Mouse (Mus musculus) c-Kit-positive CD71-positive TER-119-negative erythroid progenitor cells, embryonic 14.5 days (primary cell): ENCODE data around the gene Homer1.
A peak's percentile ranks its signal among the peaks of the same experiment; 100 is the strongest.

ENCODE experiments used
- DNase-seq: peaks from one replicate; pipeline ENCODE4 v3.0.0-alpha.2; 2013; ENCODE audit warnings: low read depth

Homer1 gene

DNA sequence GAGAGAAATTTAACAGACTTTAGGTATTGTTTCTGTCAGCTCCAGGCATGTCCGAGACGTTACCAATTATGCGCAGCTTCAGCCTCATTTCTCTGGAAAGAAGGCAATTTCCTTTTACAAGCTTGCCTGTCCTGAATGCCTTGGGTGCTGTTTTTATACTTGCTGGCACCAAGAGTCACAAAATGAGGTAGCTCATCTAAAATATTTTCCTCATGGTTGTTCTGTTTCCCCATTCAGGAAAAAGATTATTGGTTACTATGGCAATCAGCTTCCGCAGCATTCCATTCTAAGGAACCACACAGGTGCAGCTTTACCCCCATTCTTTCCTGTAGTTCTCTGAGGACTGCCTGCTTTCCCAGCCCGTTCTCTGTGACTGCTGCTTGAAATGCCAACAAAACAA is at the start of gene Homer1:
Gene Homer1, plus strand, starts transcription at position 320 of the 400 bp plus-strand sequence.
- no peak for DNase-seq

GRCm38 (mm10) chr13:93251732-93252131 is 47.7 kb upstream of the Homer1 start:
- DNase-seq: no peak

- DNase-seq: no peak
These were observed 47.3 kb upstream of the Homer1 start for GRCm38 (mm10) chr13:93252175-93252574.

DNA sequence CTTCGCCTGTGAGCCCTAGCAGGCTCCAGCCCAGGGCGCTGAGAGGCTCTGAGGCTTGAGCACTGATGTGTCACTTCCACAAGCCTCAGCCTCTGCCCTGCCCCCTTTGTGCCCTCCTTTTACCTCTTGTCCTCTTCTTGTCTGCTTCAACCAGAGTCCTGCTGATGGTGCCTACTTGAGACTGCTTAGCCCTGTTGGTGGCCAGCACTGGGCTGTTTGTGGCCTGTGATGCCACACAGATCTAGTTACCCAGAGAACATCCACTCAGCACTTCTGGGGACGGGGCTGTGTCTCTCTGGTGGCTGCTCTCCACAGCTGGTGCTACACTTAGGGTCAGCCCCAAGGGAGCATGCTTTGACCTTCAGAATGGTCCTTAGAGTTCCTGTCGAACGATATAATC is 46.5 kb upstream of the Homer1 start:
- DNase-seq: no peak

DNA sequence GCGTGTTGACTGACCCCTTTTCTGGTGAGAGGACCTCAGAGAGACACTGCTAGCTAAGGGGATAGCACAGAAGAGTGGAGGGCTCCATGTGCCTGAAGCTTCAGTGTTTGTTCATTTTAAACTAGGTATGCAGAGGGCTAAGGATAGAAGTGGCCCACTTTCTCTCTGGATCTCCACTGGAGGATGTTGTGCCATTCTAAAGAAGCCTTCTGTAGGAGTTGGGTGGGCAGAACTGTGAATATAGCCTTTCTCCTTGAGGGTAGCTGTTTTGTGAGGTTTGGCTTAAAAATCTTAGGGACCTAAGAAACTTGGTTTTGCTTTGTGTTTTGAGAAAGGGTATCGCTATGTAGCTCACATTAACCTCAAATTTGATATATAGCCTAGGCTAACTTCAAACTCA is 32.3 kb upstream of the Homer1 start:
- no peak for DNase-seq

DNA sequence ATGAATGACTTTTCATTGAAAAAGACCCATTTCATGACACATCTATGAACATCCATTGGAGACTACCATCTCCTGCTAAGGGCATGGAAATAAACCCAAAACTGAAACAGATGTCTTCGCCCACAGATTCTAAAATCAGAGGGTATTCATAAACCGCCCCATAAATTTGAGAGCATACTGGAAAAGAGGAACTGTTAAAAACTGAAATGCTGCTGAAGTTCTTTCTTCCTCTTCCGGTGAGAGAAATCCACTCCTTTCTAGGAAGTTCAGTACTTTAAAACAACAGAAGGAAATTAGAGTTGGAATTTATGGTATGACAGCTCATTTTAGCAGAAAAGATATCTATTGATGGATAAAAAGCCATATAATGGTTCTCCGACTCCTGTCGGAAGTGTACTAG is 1.1 kb downstream of the Homer1 start:
- DNase-seq: no peak

DNA sequence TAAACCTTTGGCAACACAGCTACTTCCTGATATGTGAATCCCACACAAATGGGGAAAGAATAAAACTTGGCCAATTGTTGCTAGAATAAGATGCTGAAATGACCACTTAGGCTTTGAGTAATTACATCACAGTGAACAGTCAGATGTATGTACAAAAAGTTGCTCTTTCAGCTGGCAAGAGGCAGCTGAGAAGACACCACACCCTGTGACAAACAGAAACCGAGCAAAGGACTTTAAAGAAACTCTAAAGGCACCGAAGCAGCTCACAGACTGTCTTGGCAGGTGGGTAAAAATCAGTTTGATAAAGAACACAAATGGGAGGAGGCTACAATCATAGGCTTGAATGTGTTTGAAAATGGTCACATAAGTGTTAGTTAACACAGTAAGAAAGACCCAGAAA is 1.6 kb downstream of the Homer1 start:
- DNase-seq: no peak

- DNase-seq: no peak
These were observed 3.6 kb downstream of the Homer1 start for GRCm38 (mm10) chr13:93302846-93303562.

GRCm38 (mm10) chr13:93303563-93304250 is 4.3 kb downstream of the Homer1 start:
- peak; percentile 91 for DNase-seq

GRCm38 (mm10) chr13:93304251-93305001 is 5.0 kb downstream of the Homer1 start:
- DNase-seq: no peak

- no peak for DNase-seq
These were observed 5.7 kb downstream of the Homer1 start for GRCm38 (mm10) chr13:93305149-93305548.

GRCm38 (mm10) chr13:93305636-93306035 is 6.2 kb downstream of the Homer1 start:
- DNase-seq: no peak

GRCm38 (mm10) chr13:93306545-93306944 is 7.1 kb downstream of the Homer1 start:
- no peak for DNase-seq

DNA sequence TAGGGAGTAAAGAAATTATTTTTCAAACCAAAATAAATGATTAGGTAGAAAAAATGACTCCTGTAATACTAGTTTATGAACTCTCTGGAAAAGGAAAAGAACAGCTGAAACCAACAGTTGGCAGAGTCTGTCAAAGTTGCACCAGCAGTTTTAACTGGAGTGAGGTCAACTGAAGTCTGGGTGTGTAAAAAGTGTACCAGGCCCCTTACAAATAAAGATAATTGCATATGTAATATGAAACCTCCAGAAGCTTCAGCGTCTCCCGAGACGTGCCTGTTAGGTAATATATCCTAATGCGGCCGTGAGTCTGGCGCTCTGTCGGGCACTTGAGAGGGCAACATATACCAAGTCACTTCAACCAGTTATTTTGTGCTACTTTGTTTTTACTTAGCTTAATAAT is 8.3 kb downstream of the Homer1 start:
- no peak for DNase-seq

- no peak for DNase-seq
These were observed 9.9 kb downstream of the Homer1 start for GRCm38 (mm10) chr13:93309295-93309694.

GRCm38 (mm10) chr13:93312518-93312917 is 13.1 kb downstream of the Homer1 start:
- DNase-seq: no peak

DNA sequence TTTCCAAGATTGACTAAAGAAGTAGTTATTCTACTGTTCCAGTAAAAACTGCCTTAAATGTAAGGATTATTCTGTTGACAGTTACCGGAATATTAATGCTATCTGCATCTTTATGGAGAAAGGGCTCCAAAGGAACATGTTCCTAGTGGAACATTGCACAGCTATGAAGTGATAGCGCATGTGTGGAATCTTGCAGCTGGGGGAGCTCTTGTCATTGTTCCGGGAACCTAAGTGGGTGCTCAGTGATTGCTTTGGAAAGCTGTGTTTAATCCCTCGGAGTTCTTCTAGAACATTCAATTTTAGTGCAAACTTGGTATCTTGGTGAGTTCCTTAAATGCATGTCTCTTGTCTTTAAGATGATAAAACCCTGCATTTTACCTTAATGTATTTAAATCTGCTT is 14.9 kb downstream of the Homer1 start:
- DNase-seq: no peak

DNA sequence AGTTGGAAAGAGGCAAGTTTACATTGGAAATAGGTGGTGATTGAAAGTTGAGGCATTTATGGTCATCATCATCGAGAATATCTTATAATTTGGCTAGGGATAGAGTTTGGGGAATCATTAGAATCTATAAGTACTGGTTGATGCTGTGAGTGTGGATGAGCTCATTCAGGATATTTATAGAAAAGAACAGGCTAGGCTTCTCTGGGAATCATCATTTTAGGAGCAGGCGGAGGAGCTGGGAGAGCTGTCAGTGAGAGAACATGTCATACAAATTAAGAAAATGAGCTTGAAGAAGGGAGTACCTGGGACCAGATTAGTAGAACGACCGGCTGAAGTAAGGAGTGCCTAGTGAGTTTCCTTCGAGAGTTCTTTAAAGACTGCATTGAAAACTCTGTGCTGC is 20.7 kb downstream of the Homer1 start:
- no peak for DNase-seq

GRCm38 (mm10) chr13:93326326-93326725 is 26.9 kb downstream of the Homer1 start:
- DNase-seq: no peak

- no peak for DNase-seq
These were observed 32.3 kb downstream of the Homer1 start for GRCm38 (mm10) chr13:93331721-93332120.

DNA sequence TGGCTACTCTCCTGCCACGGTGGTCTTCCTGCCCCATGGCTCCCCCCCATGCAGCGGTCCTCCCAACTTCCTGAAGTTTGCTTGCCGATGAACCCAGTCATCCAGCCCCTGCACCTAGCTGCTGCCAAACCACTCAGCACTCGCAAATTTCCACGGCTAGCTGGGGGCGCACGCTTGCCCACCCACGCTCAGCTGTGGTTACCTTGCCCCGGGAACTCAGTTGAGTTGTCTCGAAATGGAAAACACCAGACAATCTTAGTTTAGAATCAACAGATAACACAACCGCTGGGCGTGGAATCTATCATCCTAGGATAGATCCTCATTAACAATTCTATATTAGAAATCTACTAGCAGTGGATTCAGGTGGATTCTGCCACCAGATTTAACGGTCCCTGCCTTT is 33.1 kb downstream of the Homer1 start:
- no peak for DNase-seq

- DNase-seq: no peak
These were observed 35.9 kb downstream of the Homer1 start for GRCm38 (mm10) chr13:93335337-93335736.

DNA sequence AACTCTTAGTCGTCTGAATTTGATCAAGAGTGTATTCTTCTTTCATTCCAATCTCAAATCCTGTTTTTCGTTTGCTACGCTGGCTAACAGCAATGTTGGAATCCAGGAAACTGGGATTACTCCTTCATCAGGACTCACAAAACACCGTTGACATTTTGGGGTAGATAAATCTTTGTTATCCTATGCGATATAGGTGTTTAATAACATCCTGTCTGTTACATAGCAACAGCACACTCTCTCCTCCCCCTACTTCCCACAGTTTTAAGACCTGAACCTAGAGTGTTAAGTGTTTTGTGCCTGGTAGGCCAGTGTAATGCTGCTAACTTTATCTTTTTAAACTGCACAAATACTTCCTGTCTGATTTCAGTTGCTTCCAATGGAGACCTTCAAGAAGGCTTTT is 39.0 kb downstream of the Homer1 start:
- DNase-seq: no peak
